40 mouse cellular contexts compared by ENCODE assay signal in genomic region chr4:120511203-120511602, GRCm38 (mm10). TPM values are rescaled to one million over a fixed set of nuclear protein-coding genes. Genes with fewer than 3 reads are reported as not detected.
"Had no signal": no experiment of that assay in that cellular context is flagged by ENCODE, and none has a peak within 500 bp of the region (broad histone marks: within the 10 kb centered on the region; RNA-seq: fewer than 3 reads in every experiment).

No protein-coding gene starts in this region.

- H3K4me3 ChIP-seq: heart, embryonic 10.5 days; heart, embryonic 12.5 days; heart, embryonic 13.5 days; heart, embryonic 15.5 days; hindbrain, embryonic 10.5 days; hindbrain, embryonic 12.5 days; hindbrain, embryonic 13.5 days; hindbrain, embryonic 15.5 days; intestine, embryonic 15.5 days; kidney, embryonic 15.5 days; layer of hippocampus, adult 2 months had no signal

- H3K9me3 ChIP-seq: heart, embryonic 15.5 days; hindbrain, embryonic 15.5 days; intestine, embryonic 15.5 days had no signal

- DNase-seq: heart, postnatal 10 days; heart, postnatal 14 days; heart, postnatal 36 days; kidney, adult 11 months; kidney, adult 18-20 months; kidney, adult 2 months; kidney, adult 8-10 months; kidney, adult 9 months; kidney, postnatal 10 days; kidney, postnatal 14 days; kidney, postnatal 25 days; kidney, postnatal 36 days; kidney, postnatal 4 days; layer of hippocampus, adult 9-11 months; layer of hippocampus, postnatal 36 days had no signal

- H3K27ac ChIP-seq: heart, embryonic 10.5 days; heart, embryonic 13.5 days; heart, embryonic 15.5 days; hindbrain, embryonic 10.5 days; hindbrain, embryonic 12.5 days; hindbrain, embryonic 13.5 days; hindbrain, embryonic 14.5 days; hindbrain, embryonic 15.5 days; hindbrain, postnatal 0 days; intestine, embryonic 15.5 days; kidney, embryonic 15.5 days; kidney, postnatal 0 days; layer of hippocampus, adult 2 months had no signal

- H3K9ac ChIP-seq: heart, embryonic 12.5 days; heart, embryonic 13.5 days; heart, embryonic 15.5 days; hindbrain, embryonic 12.5 days; hindbrain, embryonic 13.5 days; hindbrain, embryonic 14.5 days; hindbrain, embryonic 15.5 days; intestine, embryonic 15.5 days; kidney, embryonic 15.5 days had no signal

- H3K27me3 ChIP-seq: heart, embryonic 12.5 days; heart, embryonic 13.5 days; heart, embryonic 15.5 days; hindbrain, embryonic 12.5 days; hindbrain, embryonic 13.5 days; hindbrain, embryonic 15.5 days; intestine, embryonic 15.5 days; kidney, embryonic 15.5 days had no signal

- H3K4me2 ChIP-seq: heart, embryonic 11.5 days; heart, embryonic 12.5 days; heart, embryonic 13.5 days; heart, embryonic 15.5 days; hindbrain, embryonic 12.5 days; hindbrain, embryonic 13.5 days; hindbrain, embryonic 14.5 days; hindbrain, embryonic 15.5 days; intestine, embryonic 15.5 days; kidney, embryonic 15.5 days had no signal

- ATAC-seq: hindbrain, embryonic 16.5 days; hindbrain, postnatal 0 days; inflammation-experienced regulatory T-cells, adult 6 months; intestine, embryonic 15.5 days; intestine, embryonic 16.5 days; intestine, postnatal 0 days had no signal

- H3K4me1 ChIP-seq: heart, embryonic 10.5 days; heart, embryonic 12.5 days; heart, embryonic 13.5 days; heart, embryonic 15.5 days; hindbrain, embryonic 10.5 days; hindbrain, embryonic 12.5 days; hindbrain, embryonic 13.5 days; hindbrain, embryonic 15.5 days; intestine, embryonic 15.5 days; kidney, embryonic 15.5 days had no signal

RNA-seq across cellular contexts. Expression of gene Slfnl1, which starts 20.8 kb away (rescaled TPM):
- total RNA-seq: heart, postnatal 25 days; heart, postnatal 36 days; hematopoietic stem cell, adult 5-6 weeks had no signal
- polyA plus RNA-seq: heart, embryonic 11.5 days; heart, embryonic 12.5 days; heart, embryonic 14.5 days; heart, embryonic 15.5 days; hindbrain, embryonic 10.5 days; hindbrain, embryonic 12.5 days; hindbrain, embryonic 13.5 days; hindbrain, embryonic 14.5 days; hindbrain, embryonic 16.5 days; hindbrain, postnatal 0 days; inflammation-experienced regulatory T-cells, adult 6 months; intestine, embryonic 14.5 days; intestine, embryonic 15.5 days; intestine, embryonic 16.5 days; intestine, postnatal 0 days; kidney, embryonic 14.5 days; kidney, embryonic 15.5 days; kidney, embryonic 16.5 days; kidney, postnatal 0 days had no signal
